Mouse (Mus musculus): Measurements from ENCODE around the gene Runx3.

The Runx3 gene

GRCm38 (mm10) chr4:135114301-135114700, 6.2 kb upstream of the Runx3 start:
- no peak for DNase-seq (ENCODE audit: low spot score in 2 of 2)

- DNase-seq (ENCODE audit: low spot score in 2 of 2): no peak
Observed at GRCm38 (mm10) chr4:135115426-135116170, 4.9 kb upstream of the Runx3 start.

DNA sequence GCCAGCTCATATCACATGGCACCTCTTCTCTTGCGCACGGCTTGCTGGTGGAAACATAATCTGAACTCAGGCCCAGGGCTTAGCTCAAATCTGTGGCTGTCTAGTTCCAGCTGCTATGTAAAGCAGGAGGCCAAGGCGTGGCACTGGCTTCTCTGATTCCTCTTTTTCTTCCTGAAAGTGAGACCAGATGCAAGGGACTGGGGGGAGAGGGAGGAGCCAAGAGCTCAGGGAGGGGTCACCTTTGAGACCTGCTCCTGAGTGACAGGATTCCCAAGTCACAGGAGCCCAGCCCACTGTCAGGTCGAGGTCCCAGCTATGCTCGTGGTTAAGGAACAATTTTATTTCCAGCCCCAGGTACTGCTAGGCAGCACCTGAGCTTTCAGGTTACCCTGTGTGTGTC, 4.1 kb upstream of the Runx3 start:
- DNase-seq (ENCODE audit: low spot score in 2 of 2): no peak

DNA sequence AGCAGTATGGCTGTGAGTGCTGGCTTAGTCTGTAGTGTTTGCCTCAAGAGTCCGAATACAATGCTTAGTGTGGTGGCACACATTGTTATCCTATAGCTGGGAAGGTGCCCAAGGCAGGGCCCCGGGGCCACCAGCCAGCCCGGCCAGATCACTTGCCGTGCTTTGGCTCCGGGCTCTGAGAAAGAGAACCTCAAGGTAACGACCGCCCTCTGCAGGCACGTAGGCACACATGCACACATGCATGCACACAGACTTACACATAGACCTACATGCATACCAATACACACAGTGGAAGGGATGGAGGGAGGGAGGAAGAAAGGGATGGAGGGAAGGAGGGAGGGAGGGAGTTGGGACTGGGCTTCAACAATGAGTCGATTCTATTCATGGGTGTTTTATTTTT, 2.6 kb upstream of the Runx3 start:
- no peak for DNase-seq (ENCODE audit: low spot score in 2 of 2)

GRCm38 (mm10) chr4:135118855-135119474, 1.5 kb upstream of the Runx3 start:
- DNase-seq (ENCODE audit: low spot score in 2 of 2): no peak

DNA sequence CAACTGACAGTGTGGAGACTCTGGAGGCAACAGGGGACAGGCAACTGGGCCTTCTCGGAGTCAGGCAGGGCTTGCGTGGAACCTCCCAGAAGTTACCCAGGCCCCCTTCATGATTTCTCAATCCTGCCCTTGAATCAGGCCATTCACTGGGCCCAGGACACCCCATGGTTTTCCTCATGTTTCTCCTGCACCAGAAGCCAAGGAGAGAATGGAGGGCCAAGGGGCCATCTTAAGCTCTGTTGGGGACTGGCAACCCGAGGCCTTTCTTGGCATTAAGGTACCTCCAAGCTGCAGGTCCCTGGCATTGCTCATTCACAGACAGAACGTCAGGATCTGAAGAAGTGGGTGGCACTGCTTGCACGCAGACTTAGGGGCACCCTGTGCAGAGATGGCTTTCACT, 3.3 kb downstream of the Runx3 start:
- DNase-seq (ENCODE audit: low spot score in 2 of 2): no peak

DNA sequence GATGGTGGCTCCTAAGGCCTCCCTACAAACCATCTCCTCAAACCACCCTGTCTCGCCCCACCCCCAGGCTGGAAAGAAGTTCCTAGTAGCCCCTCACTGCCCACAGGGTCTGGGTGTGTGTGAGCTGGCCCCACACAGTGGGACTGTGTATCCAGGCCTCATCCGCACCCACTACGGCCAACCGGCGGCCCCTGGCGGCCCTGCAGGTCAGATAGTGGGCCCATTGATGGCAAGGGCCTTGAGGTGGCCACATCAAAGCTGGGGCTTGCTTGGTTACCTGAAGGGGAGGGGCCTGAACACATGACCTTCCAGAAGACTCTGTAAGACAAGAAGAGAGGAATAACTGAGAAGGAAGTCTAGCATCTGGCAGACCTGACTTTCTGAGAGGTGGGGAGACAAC, 4.3 kb downstream of the Runx3 start:
- no peak for DNase-seq (ENCODE audit: low spot score in 2 of 2)

GRCm38 (mm10) chr4:135125152-135125551, 4.7 kb downstream of the Runx3 start:
- DNase-seq (ENCODE audit: low spot score in 2 of 2): no peak

- no peak for DNase-seq (ENCODE audit: low spot score in 2 of 2)
Observed at GRCm38 (mm10) chr4:135126385-135126784, 5.9 kb downstream of the Runx3 start.

GRCm38 (mm10) chr4:135128841-135129520, 8.5 kb downstream of the Runx3 start:
- DNase-seq (ENCODE audit: low spot score in 2 of 2): no peak

GRCm38 (mm10) chr4:135130156-135130555, 9.7 kb downstream of the Runx3 start:
- no peak for DNase-seq (ENCODE audit: low spot score in 2 of 2)

DNA sequence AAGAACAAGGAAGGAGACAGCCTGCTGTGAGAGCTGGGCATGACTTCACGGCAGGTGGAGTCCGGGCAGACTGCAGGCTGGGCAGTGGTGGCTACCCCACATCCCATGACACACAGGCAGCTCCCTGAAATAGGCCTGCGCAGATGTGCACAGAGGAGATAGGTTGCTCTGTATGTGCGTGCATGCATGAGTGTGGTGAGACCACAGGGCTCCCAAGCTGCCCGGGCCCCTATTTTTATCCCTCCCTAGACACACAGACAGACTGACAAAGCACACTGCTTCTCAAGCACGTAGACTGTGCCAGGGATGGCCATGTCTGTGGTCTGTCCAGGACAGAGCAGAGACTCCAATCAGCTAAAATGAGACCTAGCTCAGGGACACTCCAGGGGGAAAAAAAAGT, 10.7 kb downstream of the Runx3 start:
- DNase-seq (ENCODE audit: low spot score in 2 of 2): no peak

GRCm38 (mm10) chr4:135132797-135133196, 12.3 kb downstream of the Runx3 start:
- no peak for DNase-seq (ENCODE audit: low spot score in 2 of 2)

DNA sequence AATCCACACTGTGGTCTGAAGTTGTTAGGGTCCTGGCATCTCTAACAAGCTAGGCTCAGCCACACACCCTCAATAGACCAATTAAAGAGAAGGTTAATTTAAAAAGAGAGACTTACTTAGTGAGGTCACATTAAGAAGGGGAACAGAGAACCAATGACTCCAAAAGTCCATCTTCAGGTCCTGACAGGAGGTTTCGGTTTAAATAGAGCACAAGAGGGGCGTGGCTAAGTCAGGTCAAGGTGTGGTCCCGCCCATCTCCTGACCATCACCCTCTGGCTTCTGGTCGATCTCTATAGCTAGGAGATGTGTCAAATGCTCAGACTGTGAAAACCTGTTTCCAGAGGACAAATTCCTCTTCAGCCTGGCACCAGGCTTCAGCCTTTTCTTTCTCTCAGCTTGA, 13.3 kb downstream of the Runx3 start:
- DNase-seq (ENCODE audit: low spot score in 2 of 2): no peak

DNA sequence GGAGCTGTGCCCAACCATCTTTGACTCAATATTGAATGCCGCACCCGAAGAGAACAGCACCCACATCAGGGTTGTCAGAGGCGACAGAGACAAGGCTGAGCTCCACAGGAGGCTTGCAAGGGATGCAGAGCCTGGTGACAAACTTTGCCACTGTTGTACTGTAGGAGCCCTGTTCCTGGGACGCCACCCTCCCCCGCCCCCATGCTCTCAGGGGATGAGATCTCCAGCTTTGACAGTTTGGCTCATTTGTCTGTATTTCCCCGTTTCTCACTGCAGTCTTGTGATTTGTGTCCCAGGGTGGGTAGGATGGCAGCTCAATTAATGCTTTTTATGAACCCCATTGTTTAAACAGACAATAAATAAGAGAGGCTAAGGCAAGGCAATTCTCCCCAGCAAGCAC, 14.9 kb downstream of the Runx3 start:
- no peak for DNase-seq (ENCODE audit: low spot score in 2 of 2)

- no peak for DNase-seq (ENCODE audit: low spot score in 2 of 2)
Observed at GRCm38 (mm10) chr4:135136202-135136601, 15.8 kb downstream of the Runx3 start.

DNA sequence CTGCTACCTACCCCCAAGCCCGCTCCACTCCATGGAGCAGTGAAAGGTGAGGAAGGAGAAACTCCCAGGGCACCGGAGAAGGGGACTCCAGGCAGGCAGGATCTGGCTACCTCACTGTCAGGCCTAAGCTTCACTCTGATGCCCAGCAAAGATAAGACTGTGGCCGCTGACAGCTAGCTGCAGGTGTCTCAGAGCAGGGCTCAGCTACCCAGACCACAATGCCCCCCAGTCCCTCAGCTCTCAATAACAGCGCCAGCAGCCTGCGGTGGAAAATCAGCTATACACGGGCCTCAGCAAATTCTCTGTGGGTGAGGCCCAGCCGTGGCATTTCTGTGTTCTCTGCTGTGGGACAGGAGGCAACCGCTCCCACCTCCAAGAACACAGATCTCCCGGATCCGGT, 16.2 kb downstream of the Runx3 start:
- no peak for DNase-seq (ENCODE audit: low spot score in 2 of 2)

GRCm38 (mm10) chr4:135140647-135141515, 20.4 kb downstream of the Runx3 start:
- DNase-seq (ENCODE audit: low spot score in 2 of 2): no peak

DNA sequence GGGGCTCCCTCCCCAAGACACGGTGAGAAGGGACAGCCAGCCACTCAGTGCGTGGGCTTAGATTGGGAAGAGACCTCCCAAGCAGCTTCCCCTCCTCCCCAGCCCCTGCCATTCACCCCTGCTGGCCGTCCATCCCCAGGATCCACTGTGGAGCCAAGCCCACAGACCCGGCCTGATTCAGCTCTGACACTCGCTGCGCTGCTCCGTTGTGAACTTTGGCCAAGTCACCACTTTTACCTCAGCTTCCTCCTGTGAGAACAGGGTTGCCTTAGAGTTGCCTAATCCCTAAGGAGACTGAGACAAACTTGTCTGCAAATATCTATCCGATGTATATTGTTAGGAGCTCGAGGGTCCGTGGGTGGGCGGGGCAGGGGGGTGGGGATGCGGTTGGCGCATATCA, 21.3 kb downstream of the Runx3 start:
- DNase-seq (ENCODE audit: low spot score in 2 of 2): no peak

- DNase-seq (ENCODE audit: low spot score in 2 of 2): no peak
Observed at GRCm38 (mm10) chr4:135146734-135147133, 26.3 kb downstream of the Runx3 start.

- no peak for DNase-seq (ENCODE audit: low spot score in 2 of 2)
Observed at GRCm38 (mm10) chr4:135148660-135149059, 28.2 kb downstream of the Runx3 start.
